Mouse (Mus musculus): ENCODE data around the gene Pid1. TPM values are rescaled to one million over a fixed set of nuclear protein-coding genes. Genes with fewer than 3 reads are reported as not detected.

Pid1 gene
- polyA plus RNA-seq, 1 experiment from 2014 or later = 31.9 TPM

DNA sequence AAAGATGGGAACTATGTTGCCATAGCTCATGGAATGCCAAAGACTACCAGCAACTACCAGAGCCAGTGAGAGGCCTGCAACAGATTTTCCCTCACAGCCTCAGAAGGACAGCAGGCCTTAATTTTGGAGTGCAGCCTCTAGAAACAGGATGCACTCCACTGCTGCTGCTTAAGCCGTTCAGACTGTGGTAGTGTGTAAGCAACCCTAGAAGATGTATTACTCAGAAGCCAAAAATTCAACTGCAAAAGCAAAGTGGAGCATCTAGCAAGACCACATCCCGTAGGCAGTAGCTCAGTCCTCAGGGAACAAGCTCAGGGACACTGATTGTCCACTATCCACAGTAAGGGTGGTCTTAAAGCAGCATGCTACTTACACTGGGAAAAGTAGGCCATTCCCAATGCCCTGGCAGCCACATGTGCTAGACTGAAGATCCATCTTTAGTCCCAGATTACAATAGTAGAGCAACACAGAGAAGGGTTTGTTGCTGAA, 92.2 kb downstream of the Pid1 start:
- Histone ChIP-seq H3K4me1 (replicated peaks; ENCODE audit: control insufficient read depth, insufficient read depth, low read length) (no peaks in the 10 kb centered on the region), H3K27me3 (ENCODE audit: control insufficient read depth, insufficient read depth, low read length) (no peaks in the 10 kb centered on the region), H3K36me3 (ENCODE audit: control insufficient read depth, insufficient read depth, low read length) (no peaks in the 10 kb centered on the region), H3K27ac (ENCODE audit: low read depth, low read length) (no peak overlapping the region), H3K9ac (ENCODE audit: low read length) (no peak overlapping the region), H3K4me3 (ENCODE audit: low read depth, low read length) (no peak overlapping the region), H3K9me3 (ENCODE audit: control insufficient read depth, low read length) (no peaks in the 10 kb centered on the region), H3K4me2 (ENCODE audit: low read depth, low read length, severe bottlenecking) (no peak overlapping the region)
- no peak for DNase-seq (ENCODE audit: low spot score)
- WGBS = 82% methylated on average over 2 of the region's 2 CpGs
- ATAC-seq (replicated peaks; ENCODE audit: low FRiP score) = no peak

DNA sequence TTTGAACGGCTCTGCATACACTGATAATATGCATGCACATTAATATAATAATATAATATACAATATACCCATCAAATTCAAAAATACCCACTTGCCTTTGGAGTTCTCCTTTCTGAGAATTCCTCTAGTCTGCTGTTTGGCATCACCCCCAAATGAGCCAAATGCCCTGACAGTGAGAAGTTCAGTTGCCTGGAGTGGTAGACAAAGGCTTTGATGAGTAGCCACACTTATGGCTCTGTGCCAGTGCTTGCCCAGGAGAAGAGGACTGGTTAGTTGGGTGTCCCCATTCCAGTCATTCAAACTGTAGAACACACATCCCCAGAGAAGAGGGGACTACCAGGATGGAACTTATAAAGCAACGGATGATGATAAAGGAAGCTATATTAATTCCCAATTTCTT, 106.3 kb downstream of the Pid1 start:
- no peaks in the 10 kb centered on the region for H3K9me3 ChIP-seq (ENCODE audit: control insufficient read depth, low read length)
- H3K4me1 ChIP-seq (replicated peaks; ENCODE audit: control insufficient read depth, insufficient read depth, low read length) = no peaks in the 10 kb centered on the region
- no peaks in the 10 kb centered on the region for H3K36me3 ChIP-seq (ENCODE audit: control insufficient read depth, insufficient read depth, low read length)
- ATAC-seq (replicated peaks; ENCODE audit: low FRiP score) = no peak
- no peak overlapping the region for H3K4me3 ChIP-seq (ENCODE audit: low read depth, low read length)
- DNase-seq (ENCODE audit: low spot score) = no peak
- H3K27ac ChIP-seq (ENCODE audit: low read depth, low read length) = no peak overlapping the region
- H3K4me2 ChIP-seq (ENCODE audit: low read depth, low read length, severe bottlenecking) = no peak overlapping the region
- H3K27me3 ChIP-seq (ENCODE audit: control insufficient read depth, insufficient read depth, low read length) = no peaks in the 10 kb centered on the region
- 94% methylated on average over 2 of the region's 2 CpGs for WGBS
- no peak overlapping the region for H3K9ac ChIP-seq (ENCODE audit: low read length)

GRCm38 (mm10) chr1:84254361-84254760, 109.6 kb downstream of the Pid1 start:
- Histone ChIP-seq H3K9ac (ENCODE audit: low read length) (no peak overlapping the region), H3K4me3 (ENCODE audit: low read depth, low read length) (no peak overlapping the region), H3K27me3 (ENCODE audit: control insufficient read depth, insufficient read depth, low read length) (no peaks in the 10 kb centered on the region), H3K4me2 (ENCODE audit: low read depth, low read length, severe bottlenecking) (no peak overlapping the region), H3K27ac (ENCODE audit: low read depth, low read length) (no peak overlapping the region), H3K9me3 (ENCODE audit: control insufficient read depth, low read length) (no peaks in the 10 kb centered on the region), H3K36me3 (ENCODE audit: control insufficient read depth, insufficient read depth, low read length) (no peaks in the 10 kb centered on the region), H3K4me1 (replicated peaks; ENCODE audit: control insufficient read depth, insufficient read depth, low read length) (no peaks in the 10 kb centered on the region)
- ATAC-seq (replicated peaks; ENCODE audit: low FRiP score) (no peak), DNase-seq (ENCODE audit: low spot score) (no peak)
- WGBS = 82% methylated on average over 5 of the region's 5 CpGs

GRCm38 (mm10) chr1:84253838-84254237, 110.1 kb downstream of the Pid1 start:
- no peak overlapping the region for H3K27ac ChIP-seq (ENCODE audit: low read depth, low read length)
- H3K9me3 ChIP-seq (ENCODE audit: control insufficient read depth, low read length) = no peaks in the 10 kb centered on the region
- WGBS = 82% methylated on average over 3 of the region's 3 CpGs
- no peak for DNase-seq (ENCODE audit: low spot score)
- no peak for ATAC-seq (replicated peaks; ENCODE audit: low FRiP score)
- H3K4me2 ChIP-seq (ENCODE audit: low read depth, low read length, severe bottlenecking) = no peak overlapping the region
- H3K9ac ChIP-seq (ENCODE audit: low read length) = no peak overlapping the region
- H3K36me3 ChIP-seq (ENCODE audit: control insufficient read depth, insufficient read depth, low read length) = no peaks in the 10 kb centered on the region
- no peaks in the 10 kb centered on the region for H3K27me3 ChIP-seq (ENCODE audit: control insufficient read depth, insufficient read depth, low read length)
- H3K4me1 ChIP-seq (replicated peaks; ENCODE audit: control insufficient read depth, insufficient read depth, low read length) = no peaks in the 10 kb centered on the region
- H3K4me3 ChIP-seq (ENCODE audit: low read depth, low read length) = no peak overlapping the region

DNA sequence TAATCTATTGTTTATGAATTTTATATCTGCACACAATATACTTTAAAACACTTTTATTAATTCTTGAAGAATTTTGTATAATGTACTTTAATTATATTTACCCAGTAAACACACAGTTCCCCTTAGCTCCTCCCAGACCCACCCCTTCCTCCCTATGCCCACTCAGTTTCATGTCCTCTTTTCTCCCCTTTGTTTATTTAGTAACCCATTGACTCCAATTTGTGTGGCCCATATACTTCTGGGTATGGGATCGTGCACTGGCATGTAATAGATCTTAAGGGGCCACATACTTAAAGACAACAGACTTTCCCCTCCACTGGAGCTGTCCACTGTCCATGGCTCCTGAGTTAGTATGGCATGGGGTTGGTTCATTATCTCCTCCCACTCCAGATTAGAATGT, 112.8 kb downstream of the Pid1 start:
- H3K27me3 ChIP-seq (ENCODE audit: control insufficient read depth, insufficient read depth, low read length) = no peaks in the 10 kb centered on the region
- no peaks in the 10 kb centered on the region for H3K4me1 ChIP-seq (replicated peaks; ENCODE audit: control insufficient read depth, insufficient read depth, low read length)
- DNase-seq (ENCODE audit: low spot score) (no peak), ATAC-seq (replicated peaks; ENCODE audit: low FRiP score) (no peak)
- H3K27ac ChIP-seq (ENCODE audit: low read depth, low read length) = no peak overlapping the region
- H3K4me3 ChIP-seq (ENCODE audit: low read depth, low read length) = no peak overlapping the region
- H3K9ac ChIP-seq (ENCODE audit: low read length) = no peak overlapping the region
- H3K4me2 ChIP-seq (ENCODE audit: low read depth, low read length, severe bottlenecking) = no peak overlapping the region
- H3K36me3 ChIP-seq (ENCODE audit: control insufficient read depth, insufficient read depth, low read length) = no peaks in the 10 kb centered on the region
- 64% methylated on average over 1 of the region's 1 CpGs for WGBS
- H3K9me3 ChIP-seq (ENCODE audit: control insufficient read depth, low read length) = no peaks in the 10 kb centered on the region

- H3K4me1 ChIP-seq (replicated peaks; ENCODE audit: control insufficient read depth, insufficient read depth, low read length) = no peaks in the 10 kb centered on the region
- DNase-seq (ENCODE audit: low spot score) (no peak), ATAC-seq (replicated peaks; ENCODE audit: low FRiP score) (no peak)
- H3K27ac ChIP-seq (ENCODE audit: low read depth, low read length) = no peak overlapping the region
- no peak overlapping the region for H3K4me2 ChIP-seq (ENCODE audit: low read depth, low read length, severe bottlenecking)
- H3K36me3 ChIP-seq (ENCODE audit: control insufficient read depth, insufficient read depth, low read length) = no peaks in the 10 kb centered on the region
- H3K4me3 ChIP-seq (ENCODE audit: low read depth, low read length) = no peak overlapping the region
- H3K27me3 ChIP-seq (ENCODE audit: control insufficient read depth, insufficient read depth, low read length) = no peaks in the 10 kb centered on the region
- no peaks in the 10 kb centered on the region for H3K9me3 ChIP-seq (ENCODE audit: control insufficient read depth, low read length)
- no peak overlapping the region for H3K9ac ChIP-seq (ENCODE audit: low read length)
- 90% methylated on average over 1 of the region's 1 CpGs for WGBS
Measured at GRCm38 (mm10) chr1:84250770-84251169, 113.2 kb downstream of the Pid1 start.

- Histone ChIP-seq H3K36me3 (ENCODE audit: control insufficient read depth, insufficient read depth, low read length) (no peaks in the 10 kb centered on the region), H3K27ac (ENCODE audit: low read depth, low read length) (no peak overlapping the region), H3K4me2 (ENCODE audit: low read depth, low read length, severe bottlenecking) (no peak overlapping the region), H3K9ac (ENCODE audit: low read length) (no peak overlapping the region), H3K27me3 (ENCODE audit: control insufficient read depth, insufficient read depth, low read length) (no peaks in the 10 kb centered on the region), H3K4me3 (ENCODE audit: low read depth, low read length) (no peak overlapping the region), H3K4me1 (replicated peaks; ENCODE audit: control insufficient read depth, insufficient read depth, low read length) (no peaks in the 10 kb centered on the region), H3K9me3 (ENCODE audit: control insufficient read depth, low read length) (no peaks in the 10 kb centered on the region)
- no peak for ATAC-seq (replicated peaks; ENCODE audit: low FRiP score)
- no peak for DNase-seq (ENCODE audit: low spot score)
- 56% methylated on average over 6 of the region's 6 CpGs for WGBS
Measured at GRCm38 (mm10) chr1:84249772-84250338, 114.1 kb downstream of the Pid1 start.

- Histone ChIP-seq H3K27ac (ENCODE audit: low read depth, low read length) (no peak overlapping the region), H3K4me2 (ENCODE audit: low read depth, low read length, severe bottlenecking) (no peak overlapping the region), H3K4me3 (ENCODE audit: low read depth, low read length) (no peak overlapping the region), H3K36me3 (ENCODE audit: control insufficient read depth, insufficient read depth, low read length) (no peaks in the 10 kb centered on the region), H3K27me3 (ENCODE audit: control insufficient read depth, insufficient read depth, low read length) (no peaks in the 10 kb centered on the region), H3K9ac (ENCODE audit: low read length) (no peak overlapping the region), H3K9me3 (ENCODE audit: control insufficient read depth, low read length) (no peaks in the 10 kb centered on the region), H3K4me1 (replicated peaks; ENCODE audit: control insufficient read depth, insufficient read depth, low read length) (no peaks in the 10 kb centered on the region)
- DNase-seq (ENCODE audit: low spot score) (no peak), ATAC-seq (replicated peaks; ENCODE audit: low FRiP score) (no peak)
- 90% methylated on average over 3 of the region's 3 CpGs for WGBS
Measured at GRCm38 (mm10) chr1:84247111-84247510, 116.9 kb downstream of the Pid1 start.

GRCm38 (mm10) chr1:84241192-84241828, 122.7 kb downstream of the Pid1 start:
- DNase-seq (ENCODE audit: low spot score) (no peak), ATAC-seq (replicated peaks; ENCODE audit: low FRiP score) (no peak)
- Histone ChIP-seq H3K9ac (ENCODE audit: low read length) (no peak overlapping the region), H3K27ac (ENCODE audit: low read depth, low read length) (no peak overlapping the region), H3K4me1 (replicated peaks; ENCODE audit: control insufficient read depth, insufficient read depth, low read length) (no peaks in the 10 kb centered on the region), H3K4me2 (ENCODE audit: low read depth, low read length, severe bottlenecking) (no peak overlapping the region), H3K4me3 (ENCODE audit: low read depth, low read length) (no peak overlapping the region), H3K27me3 (ENCODE audit: control insufficient read depth, insufficient read depth, low read length) (no peaks in the 10 kb centered on the region), H3K9me3 (ENCODE audit: control insufficient read depth, low read length) (no peaks in the 10 kb centered on the region), H3K36me3 (ENCODE audit: control insufficient read depth, insufficient read depth, low read length) (no peaks in the 10 kb centered on the region)
- WGBS = 87% methylated on average over 4 of the region's 4 CpGs

All from forebrain, embryonic 11.5 days (tissue).